Mouse (Mus musculus) intestine, embryonic 16.5 days (tissue): ENCODE measurements around the gene Dennd6b. TPM values are rescaled to one million over a fixed set of nuclear protein-coding genes. Genes with fewer than 3 reads are reported as not detected.

Experiments
- ATAC-seq: fragments of 200-750 bp; cut with Nextera tagmentation; 2 replicates; pipeline ENCODE4 v1.8.0; 2017; ENCODE audit warnings: moderate TSS enrichment, moderate library complexity
- H3K27ac ChIP-seq: fragments of 300-500 bp; sonication (generic); 2 replicates; pipeline ENCODE4 v1.5.1; 2014; ENCODE audit warnings: mild to moderate bottlenecking, low read length
- H3K27me3 ChIP-seq: fragments of 300-500 bp; sonication (generic); replicated peaks from 2 replicates; pipeline ENCODE4 v1.6.1; 2014; ENCODE audit warnings: low read length, control low read depth, mixed read lengths; ENCODE audit not compliant: control insufficient read depth, insufficient read depth
- H3K36me3 ChIP-seq: fragments of 300-500 bp; sonication (generic); 2 replicates; pipeline ENCODE4 v1.6.1; 2014; ENCODE audit warnings: low read length, control low read depth; ENCODE audit not compliant: control insufficient read depth, insufficient read depth
- H3K4me1 ChIP-seq: fragments of 300-500 bp; sonication (generic); 2 replicates; pipeline ENCODE4 v1.6.1; 2014; ENCODE audit warnings: low read length, control low read depth, mixed read lengths; ENCODE audit not compliant: control insufficient read depth, insufficient read depth
- H3K4me2 ChIP-seq: fragments of 300-500 bp; sonication (generic); 2 replicates; pipeline ENCODE4 v1.6.1; 2014; ENCODE audit warnings: low read depth, low read length, control low read depth
- H3K4me3 ChIP-seq: fragments of 300-500 bp; sonication (generic); 2 replicates; pipeline ENCODE4 v1.5.1; 2014; ENCODE audit warnings: mild to moderate bottlenecking, low read length
- H3K9ac ChIP-seq: fragments of 300-500 bp; sonication (generic); 2 replicates; pipeline ENCODE4 v1.6.1; 2014; ENCODE audit warnings: low read depth, low read length
- H3K9me3 ChIP-seq: fragments of 300-500 bp; sonication (generic); 2 replicates; pipeline ENCODE4 v1.6.1; 2016; ENCODE audit warnings: low read length, control low read depth; ENCODE audit not compliant: control insufficient read depth
- WGBS: fragments of 180-500 bp; shearing (Covaris S2); extraction: QIAGEN DNeasy Blood & Tissue Kit; methylation state at CpG from one replicate; pipeline ENCODE4 v1.1.7; 2014; 5-methylcytosine and 5-hydroxymethylcytosine counted together
- polyA plus RNA-seq: library from polyadenylated mRNA; unstranded; fragments of >200 nt; fragmentation: Nextera tagmentation; extraction: Ambion mirVana; gene quantifications from 2 replicates; pipeline ENCODE4 v1.2.1, GENCODE M21; 2015

Dennd6b gene
- polyA plus RNA-seq, 1 experiment from 2014 or later, result 13.0 TPM

GRCm38 (mm10) chr15:89211716-89212461 lies 15.6 kb upstream of the Dennd6b start:
- peaks cover 11% of the 10 kb centered on the region for H3K4me1 ChIP-seq
- peak; percentile 54 for ATAC-seq
- WGBS, result 2% methylated on average over 35 of the region's 35 CpGs
- no peaks in the 10 kb centered on the region; the same call in 1 of the 2 replicates for H3K36me3 ChIP-seq
- H3K4me2 ChIP-seq, result peak overlapping the region; percentile 91
- peak overlapping the region; percentile 99 for H3K9ac ChIP-seq
- peak overlapping the region; percentile 98 for H3K4me3 ChIP-seq
- H3K27me3 ChIP-seq, result no peaks in the 10 kb centered on the region
- no peaks in the 10 kb centered on the region for H3K9me3 ChIP-seq
- peak overlapping the region; percentile 84 for H3K27ac ChIP-seq

GRCm38 (mm10) chr15:89210915-89211715 lies 14.8 kb upstream of the Dennd6b start, which contains the start of gene Ppp6r2:
TSS of gene Ppp6r2 (plus strand) at chr15:89211553.
- Histone ChIP-seq H3K4me2 (peak within 1 kb of the TSS; percentile 91), H3K27ac (peak within 1 kb of the TSS; percentile 84), H3K27me3 (no peaks in the 10 kb centered on the region), H3K36me3 (no peaks in the 10 kb centered on the region), H3K9me3 (no peaks in the 10 kb centered on the region), H3K4me1 (peaks cover 11% of the 10 kb centered on the region), H3K4me3 (peak within 1 kb of the TSS; percentile 98), H3K9ac (peak within 1 kb of the TSS; percentile 99)
- ATAC-seq, result peak; percentile 81
- 3% methylated on average over 63 of the region's 73 CpGs for WGBS

- WGBS, result 13% methylated on average over 22 of the region's 22 CpGs
- Histone ChIP-seq H3K9ac (peak overlapping the region; percentile 68), H3K4me1 (peaks cover 9% of the 10 kb centered on the region), H3K9me3 (no peaks in the 10 kb centered on the region), H3K4me3 (peak overlapping the region; percentile 50), H3K36me3 (no peaks in the 10 kb centered on the region), H3K4me2 (peak overlapping the region; percentile 56), H3K27ac (peak overlapping the region; percentile 84), H3K27me3 (no peaks in the 10 kb centered on the region)
- peak; percentile 30 for ATAC-seq
Observed at GRCm38 (mm10) chr15:89209886-89210761, 13.8 kb upstream of the Dennd6b start.

GRCm38 (mm10) chr15:89207457-89207856 lies 11.2 kb upstream of the Dennd6b start:
- Histone ChIP-seq H3K9me3 (peaks cover 6% of the 10 kb centered on the region; the same call in 1 of the 2 replicates), H3K4me3 (no peak overlapping the region), H3K27me3 (no peaks in the 10 kb centered on the region), H3K4me2 (no peak overlapping the region), H3K4me1 (peaks cover 4% of the 10 kb centered on the region), H3K36me3 (no peaks in the 10 kb centered on the region), H3K27ac (no peak overlapping the region), H3K9ac (no peak overlapping the region)
- no peak for ATAC-seq
- WGBS, result 64% methylated on average over 4 of the region's 4 CpGs

- Histone ChIP-seq H3K4me3 (peak overlapping the region; percentile 96), H3K9ac (peak overlapping the region; percentile 98), H3K36me3 (no peaks in the 10 kb centered on the region), H3K9me3 (no peaks in the 10 kb centered on the region), H3K27me3 (no peaks in the 10 kb centered on the region), H3K4me1 (peaks cover 12% of the 10 kb centered on the region), H3K27ac (no peak overlapping the region), H3K4me2 (peak overlapping the region; percentile 82)
- no peak for ATAC-seq
- WGBS, result 68% methylated on average over 15 of the region's 15 CpGs
Observed at GRCm38 (mm10) chr15:89197056-89197455, 760 bp upstream of the Dennd6b start.

GRCm38 (mm10) chr15:89195690-89196312 lies 495 bp downstream of the Dennd6b start:
- Histone ChIP-seq H3K27me3 (no peaks in the 10 kb centered on the region), H3K9ac (peak overlapping the region; percentile 98), H3K4me2 (peak overlapping the region; percentile 82), H3K9me3 (no peaks in the 10 kb centered on the region), H3K27ac (peak overlapping the region; percentile 99), H3K4me1 (peaks cover 12% of the 10 kb centered on the region), H3K4me3 (peak overlapping the region; percentile 96), H3K36me3 (no peaks in the 10 kb centered on the region)
- WGBS, result under 1% methylated on average over 25 of the region's 25 CpGs
- peak; percentile 97 for ATAC-seq

GRCm38 (mm10) chr15:89195261-89195681 lies 1.0 kb downstream of the Dennd6b start:
- WGBS, result 41% methylated on average over 6 of the region's 6 CpGs
- Histone ChIP-seq H3K9ac (peak overlapping the region; percentile 98), H3K27me3 (no peaks in the 10 kb centered on the region), H3K4me1 (peaks cover 12% of the 10 kb centered on the region), H3K36me3 (no peaks in the 10 kb centered on the region), H3K9me3 (no peaks in the 10 kb centered on the region), H3K4me2 (peak overlapping the region; percentile 82), H3K27ac (peak overlapping the region; percentile 99), H3K4me3 (peak overlapping the region; percentile 96)
- ATAC-seq, result no peak

- no peak overlapping the region for H3K4me3 ChIP-seq
- ATAC-seq, result no peak
- no peak overlapping the region for H3K27ac ChIP-seq
- H3K36me3 ChIP-seq, result no peaks in the 10 kb centered on the region
- WGBS, result 83% methylated on average over 5 of the region's 5 CpGs
- H3K4me2 ChIP-seq, result no peak overlapping the region
- peaks cover 11% of the 10 kb centered on the region for H3K4me1 ChIP-seq
- no peaks in the 10 kb centered on the region for H3K27me3 ChIP-seq
- H3K9ac ChIP-seq, result no peak overlapping the region
- H3K9me3 ChIP-seq, result no peaks in the 10 kb centered on the region
Observed at GRCm38 (mm10) chr15:89184937-89185227, 11.4 kb downstream of the Dennd6b start.
